Mouse (Mus musculus) bone marrow, adult 2 months (tissue): ENCODE results near the gene Ece1.

ENCODE experiments used
- CTCF ChIP-seq: fragments of 200-500 bp; IDR thresholded peaks from 2 replicates; pipeline ENCODE4 v1.5.1; 2011; ENCODE audit warnings: low read length, control low read depth; ENCODE audit not compliant: control insufficient read depth, insufficient read depth
- POLR2A ChIP-seq: fragments of 200-500 bp; IDR thresholded peaks from 2 replicates; pipeline ENCODE4 v1.6.1; 2011; ENCODE audit warnings: low read depth, mild to moderate bottlenecking, control low read depth, low read length, borderline replicate concordance; ENCODE audit not compliant: control insufficient read depth

GRCm38 (mm10) chr4:137936134-137936533, 74.1 kb downstream of the Ece1 start:
- TF ChIP-seq CTCF = no peak
- TF ChIP-seq POLR2A = no peak
